Mouse (Mus musculus): ENCODE results near the gene Fam184b. TPM values are rescaled to one million over a fixed set of nuclear protein-coding genes. Genes with fewer than 3 reads are reported as not detected.
"Not testable (repeated sequence)": the region's sequence is repeated elsewhere in the genome, so short reads cannot be mapped to it uniquely, and the experiment has no call there.

Fam184b gene
- polyA plus RNA-seq, 1 experiment from 2014 or later: 1.9 TPM

DNA sequence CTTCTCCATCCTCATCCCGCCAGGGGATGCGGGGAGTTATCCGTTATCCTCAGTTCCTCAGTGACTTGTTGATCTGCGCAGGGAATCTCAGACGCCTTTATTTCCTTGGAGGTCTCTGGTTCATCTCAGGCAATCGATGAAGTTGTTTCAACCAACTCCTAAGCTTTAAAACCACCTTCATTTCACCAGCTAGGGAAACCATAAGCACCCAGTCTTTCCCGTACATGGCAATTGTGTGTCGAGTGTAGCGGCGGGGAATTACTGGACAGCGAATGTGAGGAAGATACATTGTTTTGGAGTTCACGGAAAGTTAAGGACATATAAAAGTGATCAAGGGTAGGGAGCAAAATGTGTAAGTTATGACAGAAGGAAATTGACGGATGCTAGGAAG, 30.9 kb upstream of the Fam184b start:
- peak overlapping the region; percentile 63 for H3K27ac ChIP-seq (ENCODE audit: low read depth, low read length)
- WGBS: under 1% methylated on average over 13 of the region's 13 CpGs
- no peaks in the 10 kb centered on the region for H3K27me3 ChIP-seq (ENCODE audit: control insufficient read depth, insufficient read depth, low read length)
- H3K9me3 ChIP-seq (ENCODE audit: control insufficient read depth, low read length): no peaks in the 10 kb centered on the region
- peak overlapping the region; percentile 79 for H3K4me3 ChIP-seq (ENCODE audit: low read length)
- ATAC-seq (ENCODE audit: low FRiP score, low TSS enrichment): no peak
- H3K4me1 ChIP-seq (ENCODE audit: control insufficient read depth, insufficient read depth, low read length): peaks cover 5% of the 10 kb centered on the region; the same call in 1 of the 2 replicates
- peak overlapping the region; percentile 54 for H3K4me2 ChIP-seq (replicated peaks; ENCODE audit: low read depth, low read length)
- peak overlapping the region; percentile 72 for H3K9ac ChIP-seq (ENCODE audit: low read depth, low read length)
- peaks cover 10% of the 10 kb centered on the region; the same call in 1 of the 2 replicates for H3K36me3 ChIP-seq (ENCODE audit: control insufficient read depth, insufficient read depth, low read length)

- H3K36me3 ChIP-seq (ENCODE audit: control insufficient read depth, insufficient read depth, low read length): peaks cover 4% of the 10 kb centered on the region; the same call in 1 of the 2 replicates
- under 1% methylated on average over 65 of the region's 66 CpGs for WGBS
- no peaks in the 10 kb centered on the region for H3K27me3 ChIP-seq (ENCODE audit: control insufficient read depth, insufficient read depth, low read length)
- H3K9ac ChIP-seq (ENCODE audit: low read depth, low read length): peak within 1 kb of the TSS; percentile 81
- ATAC-seq (ENCODE audit: low FRiP score, low TSS enrichment): peak; percentile 100
- peak within 1 kb of the TSS; percentile 79 for H3K4me3 ChIP-seq (ENCODE audit: low read length)
- no peaks in the 10 kb centered on the region for H3K9me3 ChIP-seq (ENCODE audit: control insufficient read depth, low read length)
- H3K4me2 ChIP-seq (replicated peaks; ENCODE audit: low read depth, low read length): peak within 1 kb of the TSS; percentile 72
- H3K27ac ChIP-seq (ENCODE audit: low read depth, low read length): peak within 1 kb of the TSS; percentile 77
- H3K4me1 ChIP-seq (ENCODE audit: control insufficient read depth, insufficient read depth, low read length): peaks cover 5% of the 10 kb centered on the region; the same call in 1 of the 2 replicates
Observed at GRCm38 (mm10) chr5:45669598-45670279, 30.3 kb upstream of the Fam184b start, which contains the start of gene Ncapg. Gene Ncapg, plus strand, starts transcription at chr5:45669919.

DNA sequence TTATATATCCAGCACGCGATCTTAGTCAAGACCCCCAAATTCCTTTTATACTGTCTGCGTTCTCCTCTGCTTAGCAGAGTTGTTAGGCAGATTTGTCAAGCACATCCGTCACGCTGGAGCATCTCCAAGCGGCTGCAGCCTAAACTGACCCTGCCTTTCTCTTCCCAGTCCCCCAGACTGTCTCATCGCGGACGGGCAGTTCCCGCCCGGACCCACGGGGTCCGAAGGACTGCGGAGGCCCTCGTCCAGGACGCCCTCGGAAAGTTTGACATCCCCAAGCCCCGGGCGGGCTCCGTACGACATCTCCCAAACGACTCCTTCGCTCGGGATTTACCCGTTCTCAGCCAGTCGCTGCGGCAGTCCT, 29.8 kb upstream of the Fam184b start:
- peak; percentile 75 for ATAC-seq (ENCODE audit: low FRiP score, low TSS enrichment)
- H3K4me2 ChIP-seq (replicated peaks; ENCODE audit: low read depth, low read length): peak overlapping the region; percentile 72
- no peaks in the 10 kb centered on the region for H3K27me3 ChIP-seq (ENCODE audit: control insufficient read depth, insufficient read depth, low read length)
- 1% methylated on average over 27 of the region's 27 CpGs for WGBS
- H3K4me1 ChIP-seq (ENCODE audit: control insufficient read depth, insufficient read depth, low read length): peaks cover 5% of the 10 kb centered on the region; the same call in 1 of the 2 replicates
- peak overlapping the region; percentile 77 for H3K27ac ChIP-seq (ENCODE audit: low read depth, low read length)
- H3K4me3 ChIP-seq (ENCODE audit: low read length): peak overlapping the region; percentile 79
- peak overlapping the region; percentile 81 for H3K9ac ChIP-seq (ENCODE audit: low read depth, low read length)
- 0 out of 2 replicates have a peak, but pooled peaks cover 3% of the 10 kb centered on the region for H3K36me3 ChIP-seq (ENCODE audit: control insufficient read depth, insufficient read depth, low read length)
- H3K9me3 ChIP-seq (ENCODE audit: control insufficient read depth, low read length): no peaks in the 10 kb centered on the region

DNA sequence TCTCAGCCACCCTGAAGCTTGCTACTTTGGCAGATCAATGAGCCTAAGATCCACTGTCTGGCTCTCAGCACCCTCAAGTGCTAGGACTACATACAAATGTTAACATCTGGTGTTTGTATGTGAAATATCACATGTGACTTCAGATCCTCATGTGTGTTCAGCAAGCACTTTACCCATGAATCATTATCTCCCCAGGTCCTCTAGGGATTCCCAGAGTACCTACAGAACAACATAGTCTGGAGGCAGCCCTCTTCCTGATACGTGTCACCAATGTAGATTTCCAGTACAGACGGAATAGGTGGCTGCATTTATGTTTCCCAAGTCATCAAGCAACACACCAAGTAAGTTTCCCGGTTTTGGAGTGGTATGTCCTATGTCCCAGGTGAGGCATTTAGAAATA, 29.4 kb upstream of the Fam184b start:
- H3K4me3 ChIP-seq (ENCODE audit: low read length): peak overlapping the region; percentile 79

DNA sequence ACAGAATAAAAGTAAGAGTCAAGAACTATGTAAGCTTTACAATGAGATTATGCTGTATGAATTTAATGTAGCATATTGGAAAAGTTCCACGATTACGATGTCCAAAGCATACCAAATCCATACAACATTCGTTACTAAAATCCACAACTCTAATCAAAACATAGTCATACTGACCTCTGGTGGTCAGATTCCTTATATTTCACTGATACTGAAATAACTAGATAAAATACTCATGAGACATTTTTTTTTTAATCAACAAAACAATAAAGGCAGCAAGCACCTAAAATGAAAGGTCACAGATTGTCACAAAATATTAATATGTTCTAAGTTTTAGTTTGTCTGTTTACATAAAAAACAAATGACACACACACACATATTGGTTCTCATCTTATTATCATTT, 28.9 kb upstream of the Fam184b start:
- Histone ChIP-seq H3K9ac (ENCODE audit: low read depth, low read length) (no peak overlapping the region), H3K27me3 (ENCODE audit: control insufficient read depth, insufficient read depth, low read length) (no peaks in the 10 kb centered on the region), H3K4me2 (replicated peaks; ENCODE audit: low read depth, low read length) (no peak overlapping the region), H3K9me3 (ENCODE audit: control insufficient read depth, low read length) (no peaks in the 10 kb centered on the region), H3K36me3 (ENCODE audit: control insufficient read depth, insufficient read depth, low read length) (0 out of 2 replicates have a peak, but pooled peaks cover 3% of the 10 kb centered on the region), H3K4me3 (ENCODE audit: low read length) (no peak overlapping the region; the same call in 1 of the 2 replicates), H3K4me1 (ENCODE audit: control insufficient read depth, insufficient read depth, low read length) (peaks cover 5% of the 10 kb centered on the region; the same call in 1 of the 2 replicates), H3K27ac (ENCODE audit: low read depth, low read length) (no peak overlapping the region)
- WGBS: 33% methylated on average over 3 of the region's 3 CpGs
- ATAC-seq (ENCODE audit: low FRiP score, low TSS enrichment): no peak

More for the DNA sequence above, 29.4 kb upstream of the Fam184b start:
- Histone ChIP-seq H3K27ac (ENCODE audit: low read depth, low read length) (peak overlapping the region; percentile 77; the same call in 1 of the 2 replicates), H3K9me3 (ENCODE audit: control insufficient read depth, low read length) (no peaks in the 10 kb centered on the region), H3K4me1 (ENCODE audit: control insufficient read depth, insufficient read depth, low read length) (peaks cover 5% of the 10 kb centered on the region; the same call in 1 of the 2 replicates), H3K27me3 (ENCODE audit: control insufficient read depth, insufficient read depth, low read length) (no peaks in the 10 kb centered on the region), H3K4me2 (replicated peaks; ENCODE audit: low read depth, low read length) (peak overlapping the region; percentile 72), H3K9ac (ENCODE audit: low read depth, low read length) (peak overlapping the region; percentile 81), H3K36me3 (ENCODE audit: control insufficient read depth, insufficient read depth, low read length) (0 out of 2 replicates have a peak, but pooled peaks cover 3% of the 10 kb centered on the region)
- no peak for ATAC-seq (ENCODE audit: low FRiP score, low TSS enrichment)
- WGBS: 0% methylated on average over 3 of the region's 3 CpGs

- not testable (repeated sequence) for H3K9ac ChIP-seq (ENCODE audit: low read depth, low read length); H3K4me1 ChIP-seq (ENCODE audit: control insufficient read depth, insufficient read depth, low read length); H3K4me3 ChIP-seq (ENCODE audit: low read length); H3K9me3 ChIP-seq (ENCODE audit: control insufficient read depth, low read length); H3K27ac ChIP-seq (ENCODE audit: low read depth, low read length); H3K36me3 ChIP-seq (ENCODE audit: control insufficient read depth, insufficient read depth, low read length); H3K27me3 ChIP-seq (ENCODE audit: control insufficient read depth, insufficient read depth, low read length); ATAC-seq (ENCODE audit: low FRiP score, low TSS enrichment); H3K4me2 ChIP-seq (replicated peaks; ENCODE audit: low read depth, low read length)
- 94% methylated on average over 13 of the region's 13 CpGs for WGBS
Observed at GRCm38 (mm10) chr5:45658406-45658805, 19.0 kb upstream of the Fam184b start.

DNA sequence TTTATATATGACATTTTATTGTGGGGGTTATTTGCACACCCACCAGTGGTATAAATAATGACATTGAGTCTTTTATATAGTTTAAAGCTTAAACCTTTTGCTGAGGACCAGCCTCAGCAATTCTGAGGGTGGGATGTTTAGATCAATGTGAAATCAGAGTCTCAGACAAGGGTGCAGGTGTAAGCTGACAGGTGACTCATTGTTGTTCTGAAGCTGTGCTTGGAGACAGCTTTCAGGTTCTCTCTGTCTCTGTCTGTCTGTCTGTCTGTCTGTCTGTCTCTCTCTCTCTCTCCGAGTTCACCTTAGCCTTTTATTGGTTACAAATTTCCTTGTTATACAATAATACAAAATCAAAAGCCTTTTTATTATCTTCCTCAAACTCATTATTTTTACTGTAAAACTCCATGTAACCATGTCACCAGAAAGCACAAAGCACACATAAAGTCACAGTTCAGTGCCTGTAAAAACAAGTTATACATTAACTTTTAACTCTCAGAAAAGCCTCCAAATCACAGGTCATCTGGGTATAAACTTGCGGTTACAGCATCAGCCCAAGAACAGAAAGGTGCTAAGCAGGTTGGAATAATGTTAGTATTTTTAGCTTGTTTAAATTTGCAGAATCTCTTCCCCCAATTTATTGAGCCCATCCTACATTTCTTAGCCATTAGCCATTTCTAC, 11.8 kb upstream of the Fam184b start:
- Histone ChIP-seq H3K4me3 (ENCODE audit: low read length) (no peak overlapping the region), H3K4me1 (ENCODE audit: control insufficient read depth, insufficient read depth, low read length) (no peaks in the 10 kb centered on the region), H3K36me3 (ENCODE audit: control insufficient read depth, insufficient read depth, low read length) (no peaks in the 10 kb centered on the region), H3K4me2 (replicated peaks; ENCODE audit: low read depth, low read length) (no peak overlapping the region), H3K9me3 (ENCODE audit: control insufficient read depth, low read length) (no peaks in the 10 kb centered on the region), H3K9ac (ENCODE audit: low read depth, low read length) (no peak overlapping the region), H3K27me3 (ENCODE audit: control insufficient read depth, insufficient read depth, low read length) (no peaks in the 10 kb centered on the region), H3K27ac (ENCODE audit: low read depth, low read length) (no peak overlapping the region)
- no peak for ATAC-seq (ENCODE audit: low FRiP score, low TSS enrichment)
- 80% methylated on average over 2 of the region's 2 CpGs for WGBS

DNA sequence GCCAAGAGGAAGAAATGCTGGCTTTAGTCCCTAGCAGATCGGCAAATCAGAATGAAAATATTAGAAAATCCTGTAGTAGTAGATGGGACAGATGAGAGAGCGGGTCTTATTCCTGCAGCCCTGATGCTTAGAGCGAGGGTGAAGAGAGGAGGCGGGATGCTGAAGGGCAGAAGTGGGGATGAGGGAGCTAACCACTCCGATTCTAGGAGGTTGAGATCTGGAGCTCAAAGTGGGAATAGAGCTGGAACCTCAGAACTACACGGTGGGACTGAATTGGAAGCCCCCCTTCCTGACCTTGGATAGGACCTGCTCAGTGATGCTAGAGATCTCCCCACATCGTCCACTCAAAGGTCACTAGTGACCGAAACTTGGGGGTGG, 290 bp upstream of the Fam184b start:
- Histone ChIP-seq H3K4me2 (replicated peaks; ENCODE audit: low read depth, low read length) (peak overlapping the region; percentile 97), H3K36me3 (ENCODE audit: control insufficient read depth, insufficient read depth, low read length) (no peaks in the 10 kb centered on the region), H3K27ac (ENCODE audit: low read depth, low read length) (no peak overlapping the region), H3K4me3 (ENCODE audit: low read length) (peak overlapping the region; percentile 56), H3K27me3 (ENCODE audit: control insufficient read depth, insufficient read depth, low read length) (peaks cover 10% of the 10 kb centered on the region; the same call in 1 of the 2 replicates), H3K4me1 (ENCODE audit: control insufficient read depth, insufficient read depth, low read length) (peaks cover 5% of the 10 kb centered on the region; the same call in 1 of the 2 replicates), H3K9ac (ENCODE audit: low read depth, low read length) (0 out of 2 replicates have a peak overlapping the region, but pooled peaks have one; percentile 56), H3K9me3 (ENCODE audit: control insufficient read depth, low read length) (no peaks in the 10 kb centered on the region)
- 0% methylated on average over 8 of the region's 8 CpGs for WGBS
- 0 out of 2 replicates have a peak, but pooled peaks have one; percentile 43 for ATAC-seq (ENCODE audit: low FRiP score, low TSS enrichment)

GRCm38 (mm10) chr5:45638378-45638777, 1.0 kb downstream of the Fam184b start:
- ATAC-seq (ENCODE audit: low FRiP score, low TSS enrichment): no peak
- H3K4me2 ChIP-seq (replicated peaks; ENCODE audit: low read depth, low read length): no peak overlapping the region
- H3K36me3 ChIP-seq (ENCODE audit: control insufficient read depth, insufficient read depth, low read length): no peaks in the 10 kb centered on the region
- H3K4me3 ChIP-seq (ENCODE audit: low read length): no peak overlapping the region
- peaks cover 10% of the 10 kb centered on the region; the same call in 1 of the 2 replicates for H3K27me3 ChIP-seq (ENCODE audit: control insufficient read depth, insufficient read depth, low read length)
- peaks cover 5% of the 10 kb centered on the region; the same call in 1 of the 2 replicates for H3K4me1 ChIP-seq (ENCODE audit: control insufficient read depth, insufficient read depth, low read length)
- no peak overlapping the region for H3K9ac ChIP-seq (ENCODE audit: low read depth, low read length)
- H3K27ac ChIP-seq (ENCODE audit: low read depth, low read length): no peak overlapping the region
- no peaks in the 10 kb centered on the region for H3K9me3 ChIP-seq (ENCODE audit: control insufficient read depth, low read length)
- WGBS: 60% methylated on average over 3 of the region's 3 CpGs
